Mouse (Mus musculus) NIH3T3 (cell line): ENCODE results near the gene Grin3b.

Experiments
- DNase-seq: peaks from one replicate; pipeline ENCODE4 v3.0.0-alpha.2; 2012; ENCODE audit warnings: low read depth

Grin3b gene

GRCm38 (mm10) chr10:79936284-79936910, 34.1 kb upstream of the Grin3b start:
- DNase-seq: peak; percentile 30

DNA sequence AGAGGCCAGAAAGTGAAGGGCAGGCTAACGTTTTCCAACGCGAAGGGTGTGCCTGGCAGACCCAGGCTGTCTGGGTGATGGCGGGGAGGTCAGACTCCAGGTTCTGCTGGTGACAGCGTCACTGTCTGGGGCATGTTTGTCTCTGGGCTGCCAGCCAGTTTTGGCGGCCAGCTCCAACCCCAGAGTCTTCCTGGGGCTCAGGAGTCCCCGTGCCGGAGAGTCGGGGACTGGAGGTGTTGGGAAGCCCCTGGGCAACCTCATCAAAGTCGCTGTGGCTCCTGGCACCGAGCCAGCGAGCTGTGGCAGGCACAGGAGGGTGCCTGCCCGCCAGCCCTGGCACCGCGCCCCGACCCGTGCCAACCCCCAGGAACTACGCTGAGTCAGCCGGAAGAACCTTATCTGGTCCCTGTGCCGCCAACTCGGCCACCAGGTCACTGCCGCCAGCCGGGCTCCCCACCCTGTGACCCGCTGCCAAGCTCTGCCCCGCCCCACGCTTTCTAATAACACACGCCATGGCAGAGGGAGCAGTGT, 33.5 kb upstream of the Grin3b start:
- no peak for DNase-seq

DNA sequence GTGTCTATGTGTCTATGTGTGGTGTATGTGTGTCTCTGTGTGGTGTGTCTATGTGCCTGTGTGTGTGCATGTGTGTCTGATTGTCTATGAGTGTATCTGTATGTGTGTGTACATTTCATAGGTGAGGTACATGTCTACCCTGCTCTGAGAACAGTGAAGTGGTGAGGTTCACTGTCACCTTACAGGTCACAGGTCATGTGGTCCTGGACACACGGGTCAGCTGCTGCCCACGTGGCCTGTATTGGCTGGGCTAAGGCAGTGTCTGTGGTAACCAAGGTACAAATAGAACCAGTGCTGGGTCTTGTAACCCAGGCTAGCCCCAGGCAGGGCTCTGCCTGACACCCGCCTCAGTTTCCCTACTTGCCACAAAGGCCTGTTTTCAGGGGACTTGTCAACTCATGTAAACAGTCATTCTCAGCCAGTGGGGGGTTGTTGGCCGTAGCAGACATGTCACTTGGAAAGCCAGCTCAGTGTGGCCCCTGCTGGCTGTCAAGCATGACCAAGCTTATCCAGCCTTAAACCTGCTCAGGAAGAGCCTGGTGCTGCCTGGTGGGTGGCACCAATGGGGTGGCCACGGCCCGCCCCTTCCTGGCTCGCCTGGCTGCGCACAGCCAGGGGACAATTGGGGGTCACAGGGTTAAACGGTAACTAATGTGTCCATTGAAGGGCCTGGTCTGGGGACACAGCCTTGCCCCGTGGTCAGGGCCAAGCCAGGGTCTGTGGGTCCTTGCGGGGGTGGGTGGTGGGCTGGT, 32.6 kb upstream of the Grin3b start:
- DNase-seq: no peak

DNA sequence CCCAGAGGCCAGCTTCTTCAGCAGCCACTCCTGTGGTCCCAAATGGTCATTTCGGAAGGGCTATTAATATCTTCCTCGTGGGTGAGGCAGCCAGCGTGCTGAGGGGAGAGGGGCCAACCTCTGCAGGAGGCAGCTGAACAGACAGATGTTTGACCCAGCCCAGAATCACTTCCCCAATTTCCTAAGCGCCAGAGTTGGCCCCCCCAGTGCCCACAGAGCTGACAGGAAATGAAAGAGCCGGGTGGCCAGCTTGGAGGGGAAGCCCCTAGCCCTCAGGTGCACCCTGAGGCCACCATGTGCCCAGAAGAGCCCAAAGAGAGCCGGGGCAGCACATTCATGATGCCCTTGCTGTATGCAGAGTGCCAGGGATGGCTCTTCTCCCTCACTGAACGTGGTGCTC, 29.8 kb upstream of the Grin3b start:
- DNase-seq: no peak

- no peak for DNase-seq
Observed at GRCm38 (mm10) chr10:79942988-79943387, 27.5 kb upstream of the Grin3b start.

GRCm38 (mm10) chr10:79943471-79943901, 27.0 kb upstream of the Grin3b start:
- DNase-seq: no peak

DNA sequence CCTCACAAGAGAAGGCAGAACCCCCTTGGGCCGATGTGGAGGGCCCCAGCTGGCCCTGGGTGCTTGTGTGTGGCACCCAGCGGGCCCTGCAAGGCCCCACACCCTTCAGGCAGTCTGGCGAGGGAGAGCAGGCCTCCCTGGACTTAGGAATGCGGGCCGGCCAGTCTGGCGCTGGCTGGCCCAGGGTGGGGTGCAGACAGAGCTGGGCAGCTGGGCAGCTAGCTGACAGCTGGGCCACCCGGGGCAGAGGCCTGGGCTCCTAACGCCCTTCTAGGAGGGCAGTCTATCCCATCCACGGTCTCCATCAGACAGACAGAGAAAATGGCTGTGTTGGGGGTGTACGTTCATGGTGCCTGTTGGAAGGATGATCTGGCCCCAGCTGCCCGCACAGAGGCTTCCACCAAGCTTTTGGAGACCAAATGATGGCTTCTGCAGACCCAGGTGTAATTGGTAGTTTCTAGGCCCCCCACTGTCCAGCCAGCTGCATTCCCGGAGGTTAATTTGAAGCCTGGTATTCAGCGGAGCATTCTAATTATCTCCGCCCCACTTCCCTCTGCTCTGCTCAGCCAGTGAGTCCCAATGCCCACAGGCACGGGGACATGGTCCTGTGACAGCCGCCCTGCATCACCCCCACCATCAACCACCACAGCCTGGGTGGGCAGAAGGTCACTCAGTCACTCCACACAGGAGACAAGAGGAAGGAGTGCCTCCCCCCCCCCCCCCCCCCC, 24.8 kb upstream of the Grin3b start:
- DNase-seq: no peak

DNA sequence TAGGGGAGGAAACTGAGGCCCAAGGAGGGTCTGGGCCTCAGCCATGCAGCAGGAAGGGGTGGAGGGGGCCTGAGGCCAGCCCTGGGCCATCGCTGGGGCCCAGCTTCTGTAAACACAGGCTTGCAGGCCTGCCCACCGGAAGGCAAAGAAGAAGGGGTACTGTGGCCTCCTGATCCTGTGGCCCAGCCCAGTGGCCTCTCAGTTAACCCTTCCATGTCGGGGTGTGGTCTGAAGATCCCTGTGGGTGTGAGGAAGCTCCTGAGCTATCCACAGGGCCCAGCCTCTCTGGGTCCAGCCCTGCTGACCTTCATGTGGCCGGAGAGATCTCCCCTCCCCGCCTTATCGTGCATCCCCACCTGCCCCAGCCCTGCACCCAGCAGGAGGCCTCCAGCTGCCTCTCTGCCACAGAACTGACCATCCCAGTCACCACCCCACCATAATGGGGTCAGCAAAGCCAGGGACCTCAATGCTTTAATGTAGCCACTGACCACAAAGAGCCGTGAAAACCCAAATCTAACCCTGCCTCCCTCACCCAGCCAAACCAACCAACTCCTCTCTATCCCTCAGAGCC, 23.7 kb upstream of the Grin3b start:
- DNase-seq: no peak

DNA sequence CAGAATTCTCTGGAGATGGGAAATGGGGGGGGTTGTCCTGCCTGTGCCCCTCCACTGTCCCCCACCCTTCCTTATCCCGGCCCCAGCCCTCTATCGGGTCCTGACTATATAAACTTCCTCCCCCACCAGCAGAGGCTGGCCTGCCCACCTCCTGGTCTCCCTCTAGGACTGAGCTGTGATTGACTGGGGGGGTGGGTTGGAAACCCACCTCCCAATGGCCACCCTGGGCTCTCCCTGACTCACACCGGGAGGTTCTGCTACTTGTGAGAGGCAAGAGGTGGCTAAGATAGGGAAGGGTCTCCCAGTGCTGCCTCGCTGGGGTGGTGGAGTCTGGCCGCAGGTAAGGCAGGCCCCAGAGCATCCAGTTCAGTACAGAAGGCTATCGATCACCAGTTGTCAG, 23.0 kb upstream of the Grin3b start:
- DNase-seq: no peak

DNA sequence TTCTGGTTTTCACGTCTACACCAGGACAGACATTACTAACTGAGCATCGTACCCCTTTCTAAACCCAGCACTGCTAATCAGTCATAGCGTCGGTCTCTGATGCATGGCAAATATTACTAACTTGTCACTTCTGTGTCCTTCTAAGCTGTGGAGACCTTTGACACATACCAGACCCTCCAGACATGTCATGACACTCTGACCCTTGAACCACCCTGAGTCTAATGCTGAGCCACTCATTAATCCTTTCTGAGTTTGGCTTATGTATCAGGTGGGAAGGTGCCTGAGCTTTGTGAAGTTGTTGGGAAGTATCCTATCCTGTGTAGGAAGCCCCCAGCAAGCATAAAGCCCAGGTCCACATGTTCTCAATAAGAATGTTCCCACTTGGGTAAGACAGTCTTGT, 20.6 kb upstream of the Grin3b start:
- DNase-seq: no peak

GRCm38 (mm10) chr10:79950661-79951060, 19.9 kb upstream of the Grin3b start:
- DNase-seq: no peak

DNA sequence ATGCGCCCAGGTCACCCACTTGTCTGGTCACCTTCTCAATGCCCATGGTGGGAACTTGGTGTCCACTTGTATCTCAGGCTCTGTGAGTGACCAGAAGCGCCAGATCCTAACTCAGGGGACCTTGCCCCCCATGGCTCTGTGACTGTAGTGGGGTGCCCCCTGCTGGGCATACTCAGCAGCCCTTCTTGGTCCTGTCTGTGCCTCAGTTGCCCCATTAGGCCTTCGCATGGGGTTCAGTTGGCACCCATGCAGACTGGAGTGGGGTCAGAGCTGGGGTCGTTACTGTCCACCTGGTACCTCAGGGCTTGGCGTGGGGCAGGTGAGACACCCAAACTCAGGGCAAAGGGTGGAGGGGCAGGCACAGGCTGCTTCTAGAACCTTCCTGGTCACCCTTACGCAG, 16.6 kb upstream of the Grin3b start:
- DNase-seq: peak; percentile 53

- no peak for DNase-seq
Observed at GRCm38 (mm10) chr10:79955691-79956090, 14.8 kb upstream of the Grin3b start.

DNA sequence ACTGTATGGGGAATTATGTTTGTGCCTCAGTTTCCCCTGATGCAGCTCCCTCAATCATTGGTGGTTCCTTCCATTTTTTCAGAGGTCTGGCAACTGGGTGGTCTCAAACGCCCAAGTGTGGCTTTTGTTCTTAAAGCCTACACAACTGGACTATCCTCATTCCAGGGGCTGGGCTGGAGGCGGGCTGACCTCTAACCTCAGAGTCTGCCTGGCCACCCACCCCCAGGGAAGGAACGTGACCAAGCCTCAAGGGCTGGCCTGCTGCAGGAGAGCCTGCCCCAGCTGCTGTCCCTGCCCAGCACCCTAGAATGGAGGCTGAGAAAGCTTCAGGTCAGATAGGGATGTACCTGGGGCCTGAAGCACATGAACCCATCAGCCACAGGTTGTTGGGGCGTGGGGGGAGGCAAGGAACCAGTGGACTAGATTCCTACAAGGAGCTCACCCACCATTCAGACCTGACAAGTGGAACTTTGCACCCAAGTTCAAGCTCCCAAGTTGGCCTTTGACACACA, 13.8 kb upstream of the Grin3b start:
- DNase-seq: no peak

GRCm38 (mm10) chr10:79958140-79958816, 12.2 kb upstream of the Grin3b start:
- DNase-seq: peak; percentile 87

DNA sequence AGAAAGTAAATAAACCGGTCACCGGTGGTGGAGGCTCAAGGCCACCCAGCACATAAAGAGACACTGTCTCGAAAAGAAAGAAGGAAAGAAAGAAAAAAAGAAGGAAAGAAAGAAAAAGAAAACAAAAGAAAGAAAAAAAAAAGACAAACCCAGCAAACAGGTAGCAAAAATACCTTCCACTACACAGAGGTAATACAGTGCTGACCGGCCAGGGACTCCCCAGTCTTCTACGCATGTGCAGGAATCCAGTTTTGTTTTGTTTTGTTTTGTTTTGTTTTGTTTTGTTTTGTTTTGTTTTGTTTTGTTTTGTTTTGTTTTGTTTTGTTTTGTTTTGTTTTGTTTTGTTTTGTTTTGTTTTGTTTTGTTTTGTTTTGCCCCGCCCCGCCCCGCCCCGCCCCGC, 11.1 kb upstream of the Grin3b start:
- peak; percentile 23 for DNase-seq

DNA sequence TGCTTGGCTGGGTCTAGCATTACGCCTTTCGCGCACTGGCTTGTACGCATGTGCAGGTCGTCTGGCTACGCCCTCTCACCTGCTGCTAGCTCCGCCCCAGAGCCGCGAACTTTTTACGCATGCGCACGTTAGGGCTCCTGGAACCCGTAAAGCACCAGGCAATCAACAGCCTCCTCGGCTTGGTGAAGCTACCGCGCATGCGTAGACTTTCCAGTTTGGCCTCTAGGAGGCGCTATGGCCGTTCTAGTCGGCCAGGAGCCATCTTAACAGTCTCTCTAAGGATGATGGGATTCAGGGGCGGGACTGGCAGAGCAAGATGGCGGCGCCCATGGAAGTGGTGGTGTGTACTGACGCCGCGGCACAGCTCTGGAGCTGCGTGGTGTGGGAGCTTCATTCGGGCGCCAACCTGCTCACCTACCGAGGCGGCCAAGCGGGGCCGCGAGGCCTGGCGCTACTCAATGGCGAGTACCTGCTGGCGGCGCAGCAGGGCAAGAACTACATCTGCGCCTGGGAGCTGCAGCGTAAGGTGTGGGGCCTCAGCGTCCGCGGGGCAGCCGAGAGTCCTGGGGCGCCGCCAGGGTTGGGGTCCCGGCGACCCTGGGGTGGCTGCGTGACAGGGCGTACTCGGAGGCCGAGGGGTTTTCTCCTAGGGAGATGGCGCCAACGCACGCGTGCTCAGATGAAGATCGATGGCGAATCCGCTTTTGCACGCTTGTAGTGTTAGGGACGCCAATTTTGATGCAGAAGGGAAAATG, 10.5 kb upstream of the Grin3b start, which contains the start of gene Wdr18:
Gene Wdr18 (plus strand): TSS at position 306 of the 755 bp plus-strand sequence.
- DNase-seq: peak; percentile 100

DNA sequence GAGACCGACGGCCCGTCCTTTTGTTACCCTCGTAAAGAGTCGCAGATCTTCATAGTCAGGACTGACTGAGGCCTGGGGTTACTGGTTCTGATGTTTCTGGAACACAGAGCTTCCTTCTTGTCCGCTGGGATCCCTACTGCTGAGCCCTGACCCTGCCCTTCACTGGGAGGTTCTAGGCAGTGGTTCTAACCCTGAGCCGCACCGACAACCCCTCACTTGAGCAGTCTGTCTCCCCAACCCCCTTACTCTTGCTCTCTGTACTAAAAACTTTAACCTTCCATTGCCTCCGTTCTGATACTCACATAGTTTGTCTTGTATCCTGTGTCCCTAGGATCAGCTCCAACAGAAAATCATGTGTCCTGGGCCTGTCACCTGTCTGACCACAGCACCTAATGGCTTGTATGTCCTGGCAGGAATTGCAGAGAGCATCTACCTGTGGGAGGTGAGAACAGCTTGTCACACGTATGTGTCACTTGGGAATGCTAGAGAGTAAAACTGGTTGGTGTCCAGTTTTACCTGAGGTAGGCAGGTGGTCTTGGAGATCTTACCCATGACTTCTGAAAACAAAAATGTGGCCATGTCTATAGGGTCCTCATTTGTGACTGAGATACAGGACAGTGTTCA, 9.7 kb upstream of the Grin3b start:
- DNase-seq: no peak

GRCm38 (mm10) chr10:79964727-79965126, 5.8 kb upstream of the Grin3b start:
- DNase-seq: no peak

GRCm38 (mm10) chr10:79965325-79965724, 5.2 kb upstream of the Grin3b start:
- no peak for DNase-seq
